Mouse (Mus musculus) gastrocnemius, postnatal 10 days (tissue): ENCODE measurements around the gene Atxn3. TPM values are rescaled to one million over a fixed set of nuclear protein-coding genes. Genes with fewer than 3 reads are reported as not detected.
"Not testable (repeated sequence)": the region's sequence is repeated elsewhere in the genome, so short reads cannot be mapped to it uniquely, and the experiment has no call there.

Source experiments
- DNase-seq: peaks from one replicate; pipeline ENCODE4 v3.0.0; 2021; ENCODE audit warnings: mixed read lengths
- total RNA-seq, 2 experiments: library from RNA; stranded (reverse); gene quantifications; 2 replicates each; pipeline ENCODE4 v1.2.3; 2021

Gene Atxn3
- total RNA-seq, 2 experiments from 2014 or later = 4.3 to 5.9 TPM

DNA sequence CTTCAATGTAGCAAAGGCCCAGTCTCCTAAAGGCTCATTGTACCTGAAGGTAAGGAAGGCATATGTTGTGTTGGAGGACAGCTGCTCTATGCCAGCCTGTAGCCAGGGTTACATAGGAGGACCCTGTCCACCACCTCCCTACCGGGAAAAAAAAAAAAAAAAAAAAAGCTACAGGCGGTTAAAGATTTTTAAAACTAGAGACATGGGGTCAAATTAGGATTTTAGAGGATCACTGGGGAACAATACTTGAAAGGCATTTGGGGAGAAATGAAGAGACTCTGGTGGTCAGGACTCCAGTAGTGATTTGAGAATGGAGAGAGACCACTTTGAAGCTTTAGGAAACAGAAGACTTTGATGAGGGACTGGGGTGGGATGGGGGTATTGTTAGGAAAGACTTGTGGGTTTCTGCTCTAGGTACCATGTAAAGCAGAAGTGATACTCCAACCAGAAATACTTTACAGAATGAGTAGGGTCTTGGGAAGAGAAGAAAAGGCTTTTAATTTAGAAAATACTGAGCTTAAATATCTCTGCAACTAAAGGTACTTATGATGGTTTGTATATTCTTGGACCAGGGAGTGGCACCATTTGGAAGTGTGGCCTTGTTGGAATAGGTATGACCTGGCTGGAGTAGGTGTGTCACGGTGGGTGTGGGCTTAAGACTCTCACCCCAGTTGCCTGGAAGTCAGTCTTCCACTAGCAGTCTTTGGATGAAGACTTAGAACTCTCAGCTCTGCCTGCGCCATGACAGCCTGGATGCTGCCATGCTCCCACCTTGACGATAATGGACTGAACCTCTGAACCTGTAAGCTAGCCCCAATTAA lies 1.1 kb upstream of the Atxn3 start:
- not testable (repeated sequence) for DNase-seq

DNA sequence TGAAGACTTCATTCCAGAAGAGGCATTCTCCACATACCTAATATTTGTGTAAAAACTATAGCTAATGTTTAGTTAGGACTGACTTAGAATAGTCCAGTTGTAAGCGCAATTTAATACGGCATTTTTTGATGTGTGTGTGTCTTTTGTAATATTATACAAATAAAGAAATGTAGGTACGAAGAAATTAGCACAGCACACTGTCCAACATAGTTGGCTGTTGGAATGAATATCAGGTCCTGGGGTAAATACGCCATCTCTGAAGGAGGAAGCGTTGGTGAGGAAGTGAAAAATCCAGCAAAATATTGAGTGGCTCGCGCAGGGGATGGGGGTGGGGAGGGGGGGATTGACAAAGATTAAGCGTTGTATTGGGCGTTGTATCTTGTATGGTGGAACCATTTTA lies 510 bp upstream of the Atxn3 start:
- no peak for DNase-seq

DNA sequence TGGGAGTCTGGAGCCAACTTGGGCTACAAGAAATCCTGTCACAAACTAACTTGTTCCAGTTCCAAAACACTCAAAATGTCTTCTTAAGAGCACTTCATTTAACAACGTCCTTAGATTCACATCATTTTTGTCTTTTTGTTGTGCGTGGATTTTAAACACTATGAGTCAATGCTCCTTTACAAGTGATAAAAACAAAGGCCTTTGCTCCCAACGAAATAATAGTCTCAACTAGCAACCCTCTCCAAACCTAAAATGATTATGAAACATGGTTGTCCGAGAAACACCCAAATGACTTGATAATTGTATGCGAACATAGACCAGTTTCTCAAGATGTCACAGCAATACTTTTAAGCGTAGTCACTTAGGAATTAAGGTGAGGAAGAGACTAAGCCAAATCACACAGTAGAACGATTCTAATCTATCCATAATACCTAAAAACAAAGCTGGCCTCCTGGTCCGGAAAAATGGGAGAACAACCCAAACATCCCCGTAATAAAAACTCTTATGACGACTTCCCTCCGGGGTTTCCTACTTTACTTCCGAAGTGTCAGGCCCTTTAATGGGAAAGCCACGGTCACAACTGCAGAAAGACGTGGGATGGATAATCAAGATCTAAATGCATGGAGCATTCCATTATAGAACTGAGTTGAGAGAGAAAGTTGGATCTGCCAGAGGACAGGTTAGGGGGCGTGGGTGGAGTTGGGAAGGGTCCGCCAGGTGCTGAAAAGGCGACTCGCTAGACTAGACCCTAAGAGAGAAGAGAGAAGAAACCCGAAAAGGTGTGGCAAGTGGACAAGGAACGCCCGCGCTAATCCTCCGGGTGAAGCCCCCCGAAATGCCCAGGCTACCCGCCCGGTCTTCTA lies 736 bp downstream of the Atxn3 start:
- no peak for DNase-seq

DNA sequence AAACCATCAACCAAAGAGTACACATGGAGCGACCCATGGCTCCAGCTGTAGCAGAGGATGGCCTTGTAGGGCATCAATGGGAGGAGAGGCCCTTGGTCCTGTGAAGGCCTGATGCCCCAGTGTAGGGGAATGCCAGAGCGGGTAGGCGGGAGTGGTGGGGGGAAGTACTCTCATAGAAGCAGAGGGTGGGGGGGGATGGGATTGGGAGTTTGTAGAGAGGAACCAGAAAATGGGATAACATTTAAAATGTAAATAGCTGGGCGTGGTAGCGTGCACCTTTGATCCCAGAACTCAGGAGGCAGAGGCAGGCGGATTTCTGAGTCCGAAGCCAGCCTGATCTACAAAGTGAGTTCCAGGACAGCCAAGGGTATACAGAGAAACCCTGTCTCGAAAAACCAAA lies 2.2 kb downstream of the Atxn3 start:
- not testable (repeated sequence) for DNase-seq

DNA sequence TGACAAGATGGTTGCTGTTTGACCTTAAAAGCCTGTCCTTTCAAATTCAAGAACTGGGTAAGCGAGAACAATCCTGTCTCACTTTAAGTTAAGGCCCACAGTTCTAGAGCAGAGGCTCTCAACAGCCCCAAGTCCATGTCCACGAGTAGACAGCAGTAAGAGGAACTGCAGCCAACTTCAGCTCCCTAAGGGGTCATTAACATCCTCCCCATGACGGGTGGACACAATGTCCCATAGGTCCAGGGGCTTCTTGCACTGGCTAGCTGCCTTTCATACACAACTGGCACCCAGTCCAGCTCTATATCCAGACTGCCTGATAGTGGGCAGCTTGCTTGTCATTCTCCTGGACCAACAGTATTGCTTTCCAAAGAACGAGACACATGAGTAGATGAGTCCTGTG lies 9.2 kb downstream of the Atxn3 start:
- DNase-seq = no peak

DNA sequence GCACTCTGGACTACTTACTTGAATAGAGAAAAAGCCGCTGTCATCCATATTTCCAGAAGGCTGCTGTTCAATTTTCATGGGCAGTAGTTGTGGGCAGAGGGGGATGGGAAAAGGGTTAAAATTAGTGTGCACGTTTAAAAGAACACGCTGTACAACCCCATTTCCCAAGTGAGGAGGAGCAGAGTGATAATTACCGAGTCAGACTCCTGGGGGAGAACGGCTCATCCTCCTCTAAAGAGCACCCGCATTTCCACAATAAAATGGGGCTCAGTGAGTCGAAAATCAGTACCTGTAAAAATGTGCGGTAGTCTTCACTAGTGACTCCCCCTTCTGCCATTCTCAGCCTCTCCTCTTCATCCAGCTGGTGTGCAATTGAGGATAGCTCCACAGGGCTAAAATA lies 10.1 kb downstream of the Atxn3 start:
- no peak for DNase-seq

DNA sequence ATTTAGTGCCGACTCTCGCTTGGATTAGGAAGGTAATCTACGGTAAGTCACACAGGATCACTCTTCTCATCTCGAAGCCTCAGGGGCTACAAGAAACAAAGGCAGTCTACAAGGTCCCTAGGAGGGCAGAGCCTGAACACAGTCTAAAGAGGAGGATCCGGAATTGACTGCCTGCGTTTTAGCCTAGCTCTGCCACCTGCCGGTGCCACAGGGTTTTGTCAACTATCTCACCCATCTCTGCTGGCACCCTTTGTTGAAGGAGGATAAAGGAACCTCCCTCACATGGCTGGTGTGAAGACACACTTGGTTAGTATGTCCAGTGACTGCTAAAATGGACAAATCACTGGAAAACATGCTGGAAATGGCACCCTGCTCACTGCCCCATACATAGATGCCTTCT lies 20.5 kb downstream of the Atxn3 start:
- no peak for DNase-seq

DNA sequence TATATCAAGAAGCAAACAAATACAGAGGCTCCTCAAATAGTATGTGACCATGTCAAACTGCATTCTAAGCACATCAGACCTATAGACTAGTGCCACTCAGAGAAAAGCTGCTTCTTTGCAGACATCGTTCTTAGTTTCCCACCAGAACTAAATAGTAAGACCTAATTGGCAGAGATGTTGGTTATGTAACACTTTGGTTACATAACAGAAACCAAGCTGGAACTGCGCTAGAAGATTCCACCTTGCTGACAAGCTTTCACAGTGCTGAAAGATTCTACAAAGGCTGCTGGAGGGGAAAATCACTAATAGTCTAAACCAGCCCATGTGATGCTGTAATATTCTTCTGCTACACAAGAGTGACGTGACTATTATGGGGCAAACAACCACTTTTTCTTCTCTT lies 22.8 kb downstream of the Atxn3 start:
- no peak for DNase-seq

DNA sequence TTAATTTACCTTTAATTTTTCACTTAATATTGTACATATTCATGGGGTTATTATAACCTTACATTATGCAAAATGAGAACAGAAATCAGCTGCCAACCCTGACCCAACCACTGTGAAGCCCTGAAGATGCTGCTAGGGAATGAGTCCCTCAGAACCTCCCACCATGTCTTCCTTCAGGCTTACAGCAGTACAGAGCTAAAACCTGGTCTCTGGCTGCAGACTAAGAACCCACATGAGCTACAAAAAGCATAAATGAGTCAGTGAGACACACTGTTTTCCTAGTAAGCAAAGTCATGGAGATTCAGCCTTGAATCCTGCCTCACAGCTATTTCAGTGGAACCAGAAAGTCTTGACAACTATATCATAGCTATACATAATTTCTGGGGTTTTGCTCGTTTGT lies 29.6 kb downstream of the Atxn3 start:
- DNase-seq = no peak

DNA sequence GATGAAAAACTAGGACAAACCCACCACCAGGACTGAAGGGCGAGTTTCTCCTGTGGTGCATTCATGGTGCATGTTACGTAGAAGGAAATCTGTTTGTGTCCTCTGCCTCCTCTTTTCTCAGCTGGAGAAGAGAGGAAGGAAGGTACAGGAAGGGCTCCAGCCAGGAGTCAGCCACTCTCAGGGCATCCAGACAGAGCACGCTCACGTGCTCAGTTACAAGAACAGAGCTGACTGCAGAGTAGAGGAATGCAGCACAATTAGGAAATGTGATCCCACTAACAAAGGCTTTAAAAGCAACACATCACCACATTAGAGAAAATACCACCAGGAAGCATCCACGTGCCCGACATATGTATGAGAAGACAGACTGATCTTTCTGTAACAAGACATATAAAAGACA lies 35.7 kb downstream of the Atxn3 start:
- DNase-seq = no peak

DNA sequence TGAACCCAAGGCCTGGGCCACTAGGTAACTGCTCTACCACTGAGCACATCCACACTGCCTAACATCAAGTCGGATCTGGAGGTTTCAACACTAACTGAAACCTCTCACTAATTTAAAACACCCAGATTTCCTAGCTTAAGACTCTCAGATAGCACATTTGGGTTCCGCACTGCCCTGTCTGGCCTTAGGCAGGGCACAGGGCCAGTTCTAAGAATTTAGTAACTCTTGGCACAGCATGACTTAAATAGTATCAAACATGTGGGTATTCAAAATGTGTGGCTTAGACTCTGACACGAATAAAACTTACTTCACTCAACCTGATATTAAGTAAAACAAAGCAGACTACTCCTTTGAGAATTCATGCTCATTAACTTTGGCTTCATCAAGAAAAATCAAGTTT lies 38.2 kb downstream of the Atxn3 start:
- DNase-seq = no peak

DNA sequence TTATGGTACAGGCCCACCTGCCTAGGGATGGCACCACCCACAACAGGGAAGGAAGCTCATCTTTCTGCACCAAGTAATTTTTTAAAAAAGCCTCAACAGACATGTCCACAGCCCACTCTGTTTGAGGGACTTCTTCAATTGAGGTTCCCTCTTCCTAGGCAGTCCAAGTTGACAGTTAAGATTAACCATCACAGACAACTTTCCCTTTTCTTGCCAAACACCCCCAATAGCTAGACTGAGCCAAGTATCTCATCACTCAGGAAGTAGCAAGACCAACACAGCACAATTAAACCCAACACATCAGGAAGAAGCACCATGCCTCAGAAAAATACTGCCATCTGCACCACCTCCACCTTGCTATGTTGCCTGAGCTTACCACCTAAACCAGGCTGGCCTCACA lies 40.9 kb downstream of the Atxn3 start:
- no peak for DNase-seq

DNA sequence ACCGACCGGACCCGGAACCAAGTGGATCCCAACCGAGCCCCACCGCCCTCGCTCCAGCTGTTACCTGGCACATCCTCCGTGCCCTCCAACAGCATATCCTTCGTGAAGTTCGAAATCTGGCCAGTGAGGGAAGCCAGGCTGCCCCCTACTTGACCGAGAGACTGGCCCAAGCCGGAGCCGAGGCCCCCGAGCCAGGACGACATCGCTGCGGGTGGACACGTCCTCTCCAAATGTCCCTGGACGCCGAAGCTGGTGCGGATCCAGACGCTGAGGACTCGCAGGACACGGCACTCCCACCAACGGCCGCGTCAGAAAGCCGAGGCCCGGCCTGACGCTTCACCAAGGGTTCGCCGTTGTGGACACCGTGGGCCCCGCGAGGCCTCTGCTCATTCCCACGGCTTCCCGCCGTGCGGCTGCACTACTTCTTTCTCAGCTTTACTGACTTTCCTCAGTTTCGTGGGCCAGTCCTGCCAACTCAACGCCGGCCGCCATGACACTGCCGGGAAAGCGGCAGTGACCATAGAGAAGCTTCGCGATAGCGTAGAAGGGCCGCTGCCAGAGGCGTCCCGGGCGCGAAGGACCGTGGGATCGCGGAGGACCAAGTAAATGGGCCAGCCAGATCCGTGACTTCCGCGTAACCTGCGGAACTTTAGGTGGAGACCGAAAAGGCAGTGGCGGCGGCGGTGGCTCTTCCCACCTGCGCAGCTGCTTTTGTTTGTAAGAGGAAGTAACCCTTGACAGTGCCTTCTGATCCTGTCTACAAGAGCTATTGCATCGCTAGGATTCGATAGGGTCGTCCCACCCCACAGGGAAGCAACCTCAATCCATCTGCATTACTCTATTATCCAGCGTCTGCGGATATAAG lies 45.2 kb downstream of the Atxn3 start, which contains the start of gene Trip11:
Gene Trip11, minus strand, starts transcription at position 642 of the 865 bp plus-strand sequence.
- peak; percentile 89 for DNase-seq

DNA sequence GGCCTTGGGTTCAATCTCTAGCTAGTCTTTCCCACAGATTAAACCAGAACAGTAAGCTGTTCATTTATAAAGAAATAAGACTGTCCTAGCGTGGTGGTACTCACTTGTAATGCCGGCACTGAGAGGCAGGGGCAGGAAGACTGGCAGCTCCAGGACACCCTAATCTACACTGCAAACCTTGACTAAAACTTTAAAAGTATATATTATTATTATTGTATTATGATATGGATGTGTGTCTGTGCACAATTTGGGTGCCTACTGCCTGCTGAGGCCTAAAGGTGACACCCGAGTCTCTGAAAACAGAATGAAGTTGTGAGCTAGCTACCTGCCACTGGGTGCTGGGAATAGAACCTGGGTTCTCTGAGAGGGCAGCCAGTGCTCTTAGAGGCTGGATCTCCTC lies 46.7 kb downstream of the Atxn3 start:
- DNase-seq = no peak

DNA sequence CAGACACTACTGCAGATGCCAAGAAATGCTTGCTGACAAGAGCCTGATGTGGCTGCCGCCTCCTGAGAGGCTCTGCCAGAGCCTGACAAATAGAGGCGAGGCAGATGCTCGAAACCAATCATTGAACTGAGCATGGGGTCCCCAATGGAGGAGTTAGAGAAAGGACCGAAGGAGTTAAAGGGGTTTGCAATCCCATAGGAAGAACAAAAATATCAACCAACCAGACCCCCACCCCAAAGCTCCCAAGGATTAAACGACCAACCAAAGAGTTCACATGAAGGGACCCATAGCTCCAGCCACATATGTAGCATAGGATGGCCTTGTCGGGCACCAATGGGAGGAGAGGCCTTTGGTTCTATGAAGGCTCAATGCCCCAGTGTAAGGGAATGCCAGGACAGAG lies 47.7 kb downstream of the Atxn3 start:
- no peak for DNase-seq

DNA sequence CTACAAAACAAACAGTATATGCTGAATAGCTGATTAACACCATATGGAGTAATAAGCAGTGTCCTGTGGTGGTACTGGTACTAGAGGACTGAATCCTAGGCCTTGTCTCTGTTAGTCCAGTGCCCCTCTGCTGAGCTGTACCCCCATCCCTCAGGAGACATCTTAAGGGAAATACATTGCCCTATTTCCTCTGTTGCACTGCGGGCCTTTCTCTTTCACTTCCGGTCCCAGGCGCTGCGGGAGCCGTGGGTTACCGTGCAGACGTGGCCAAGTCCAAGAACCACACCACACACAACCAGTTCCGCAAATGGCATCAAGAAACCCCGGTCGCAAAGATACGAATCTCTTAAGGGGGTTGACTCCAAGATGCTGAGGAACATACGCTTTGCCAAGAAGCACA lies 52.2 kb downstream of the Atxn3 start:
- DNase-seq = no peak

DNA sequence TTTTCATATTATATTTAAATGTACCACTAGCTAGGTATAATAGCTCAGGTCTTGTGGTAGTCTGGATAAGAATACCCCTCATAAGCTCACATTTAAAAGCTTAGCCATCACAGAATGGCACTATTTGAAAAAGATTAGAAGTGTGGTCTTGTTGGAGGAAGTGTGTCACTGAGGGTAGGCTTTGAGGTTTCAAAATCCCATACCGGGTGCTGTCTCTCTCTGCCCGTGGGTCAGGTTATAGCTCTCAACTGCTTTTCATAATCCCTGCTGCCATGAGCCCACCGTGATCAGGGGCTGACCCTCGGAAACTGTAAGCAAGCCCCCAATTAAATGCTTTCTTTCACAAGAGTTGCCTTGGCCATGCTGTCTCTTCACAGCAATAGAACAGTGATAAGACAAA lies 53.1 kb downstream of the Atxn3 start:
- DNase-seq = no peak

DNA sequence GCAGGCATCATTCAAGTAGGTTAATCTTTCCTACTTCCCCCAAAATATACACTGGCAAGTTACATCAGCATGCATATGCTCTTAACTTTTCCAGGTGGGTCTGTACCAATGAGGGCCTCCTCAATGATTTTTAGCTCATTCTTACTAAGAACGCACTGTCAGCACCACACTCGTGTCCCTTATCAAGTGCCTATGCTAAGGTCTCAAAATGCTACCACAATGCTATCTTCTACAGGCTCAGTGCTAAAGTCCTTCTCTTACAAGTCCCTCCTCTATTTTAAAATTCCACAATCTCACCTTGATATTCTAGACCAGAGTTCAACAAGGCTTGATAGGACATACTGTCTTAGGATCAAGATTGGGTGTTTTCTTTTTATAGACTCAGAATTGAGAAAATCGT lies 53.9 kb downstream of the Atxn3 start:
- no peak for DNase-seq

DNA sequence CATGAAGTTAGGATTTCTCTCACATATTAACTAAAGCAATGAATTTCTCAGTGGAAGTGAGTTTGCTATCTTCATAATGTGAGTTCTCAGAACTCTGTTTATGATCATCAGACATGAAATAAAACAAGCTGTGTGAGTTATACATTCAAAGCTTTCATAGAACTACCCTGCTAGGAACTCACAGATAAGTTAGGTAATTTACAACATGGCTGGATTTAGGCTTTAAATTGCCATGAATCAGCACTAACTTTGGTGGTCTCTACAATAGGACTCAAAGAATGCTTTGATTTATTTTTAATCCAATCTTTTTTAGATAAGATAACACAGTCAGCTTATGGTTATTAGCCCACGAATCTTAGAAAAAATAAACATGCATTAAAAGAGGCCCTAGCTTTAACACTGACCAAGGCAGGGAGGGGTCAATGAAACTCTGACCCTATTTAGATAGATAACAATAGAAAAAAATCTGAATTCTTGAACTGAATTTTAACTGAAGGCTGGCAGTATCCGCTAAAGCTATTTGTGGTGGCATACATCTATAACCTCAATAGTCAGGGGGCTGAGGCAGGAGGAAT lies 58.3 kb downstream of the Atxn3 start:
- no peak for DNase-seq

DNA sequence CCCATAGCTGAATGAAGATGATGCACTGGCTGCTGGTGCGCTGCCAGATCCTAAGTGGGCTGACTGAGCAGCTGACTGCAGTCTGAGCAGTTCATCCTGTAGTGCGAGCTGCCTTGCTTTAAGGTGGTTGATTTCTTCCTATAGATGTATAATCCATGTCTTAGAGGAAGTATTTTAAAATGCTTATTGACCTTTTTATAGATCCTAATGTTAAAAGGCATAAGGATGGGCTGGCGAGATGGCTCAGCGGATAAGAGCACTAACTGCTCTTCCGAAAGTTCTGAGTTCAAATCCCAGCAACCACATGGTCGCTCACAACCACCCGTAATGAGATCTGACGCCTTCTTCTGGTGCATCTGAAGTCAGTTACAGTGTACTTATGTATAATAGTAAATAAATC lies 59.1 kb downstream of the Atxn3 start:
- DNase-seq = no peak

DNA sequence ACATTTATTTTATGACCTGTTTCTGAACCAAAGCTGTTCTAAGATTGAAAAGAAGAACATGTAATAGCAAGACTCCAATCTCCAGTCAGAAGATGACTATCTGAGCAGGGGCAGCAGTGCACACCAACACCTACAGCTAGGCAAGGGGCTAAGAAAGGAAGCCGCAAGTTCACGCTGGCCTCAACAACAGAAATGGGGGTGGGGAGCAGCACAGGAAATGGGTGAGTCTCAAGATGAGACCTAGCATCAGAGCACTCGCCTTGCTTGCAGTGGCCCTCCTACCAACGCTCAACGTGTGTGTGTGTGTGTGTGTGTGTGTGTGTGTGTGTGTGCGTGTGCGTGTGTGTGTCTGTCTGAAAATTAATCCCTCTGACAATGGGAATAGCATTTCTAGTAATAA lies 60.9 kb downstream of the Atxn3 start:
- DNase-seq = no peak

DNA sequence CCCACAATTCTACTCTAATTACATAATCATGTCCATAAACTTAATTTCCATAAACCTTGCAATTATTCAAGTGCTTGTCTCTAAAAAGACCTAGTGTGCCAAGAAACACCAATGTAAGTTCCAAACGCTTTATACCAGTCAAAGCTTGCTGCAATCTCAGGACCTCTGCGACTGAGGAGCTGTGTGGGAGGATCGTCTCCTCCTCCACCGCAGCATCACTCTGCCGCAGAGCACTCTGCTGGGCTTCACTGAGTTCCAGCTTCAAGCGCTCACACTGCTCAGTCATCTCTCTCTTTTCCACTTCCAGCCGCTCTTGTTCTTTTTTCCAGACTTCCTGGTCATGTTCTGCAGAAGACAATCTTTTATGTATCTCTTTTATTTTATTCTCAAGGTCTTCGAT lies 64.8 kb downstream of the Atxn3 start:
- no peak for DNase-seq
